Mouse (Mus musculus) thymus, adult 2 months (tissue): Measurements from ENCODE around the gene Alkbh3. TPM values are rescaled to one million over a fixed set of nuclear protein-coding genes. Genes with fewer than 3 reads are reported as not detected.

Source experiments
- DNase-seq: peaks from one replicate; pipeline ENCODE4 v3.0.0; 2021
- H3K27ac ChIP-seq: fragments of 200-500 bp; 2 replicates; pipeline ENCODE4 v1.5.1; 2012; ENCODE audit warnings: low read length, control low read depth; ENCODE audit not compliant: control insufficient read depth, insufficient read depth
- H3K27me3 ChIP-seq: fragments of 200-500 bp; 2 replicates; pipeline ENCODE4 v1.6.1; 2012; ENCODE audit warnings: mild to moderate bottlenecking, low read length, moderate library complexity, mixed read lengths; ENCODE audit not compliant: control insufficient read depth, insufficient read depth
- H3K36me3 ChIP-seq: fragments of 200-500 bp; 2 replicates; pipeline ENCODE4 v1.6.1; 2012; ENCODE audit warnings: mild to moderate bottlenecking, low read length, moderate library complexity; ENCODE audit not compliant: control insufficient read depth, insufficient read depth
- H3K4me1 ChIP-seq: fragments of 200-500 bp; replicated peaks from 2 replicates; pipeline ENCODE4 v1.6.1; 2012; ENCODE audit warnings: low read length; ENCODE audit not compliant: control insufficient read depth, insufficient read depth
- H3K4me3 ChIP-seq: fragments of 200-500 bp; 2 replicates; pipeline ENCODE4 v1.5.1; 2012; ENCODE audit warnings: mild to moderate bottlenecking, low read length, control low read depth, moderate library complexity; ENCODE audit not compliant: control insufficient read depth, insufficient read depth
- CTCF ChIP-seq: fragments of 200-500 bp; IDR thresholded peaks from 2 replicates; pipeline ENCODE4 v1.5.1; 2012; ENCODE audit warnings: mild to moderate bottlenecking, control low read depth, low read length, moderate library complexity, borderline replicate concordance; ENCODE audit not compliant: control insufficient read depth, poor library complexity, insufficient read depth; ENCODE audit errors: extremely low read depth
- POLR2A ChIP-seq: fragments of 200-500 bp; IDR thresholded peaks from 2 replicates; pipeline ENCODE4 v1.6.1; 2012; ENCODE audit warnings: mild to moderate bottlenecking, low read length, control low read depth, moderate library complexity; ENCODE audit not compliant: control insufficient read depth, poor library complexity, insufficient read depth; ENCODE audit errors: extremely low read depth
- WGBS: fragments of 180-500 bp; shearing (Covaris S2); methylation state at CpG from one replicate; pipeline ENCODE4 v1.1.7; 2018; 5-methylcytosine and 5-hydroxymethylcytosine counted together
- polyA plus RNA-seq: library from polyadenylated mRNA; depleted of rRNA; stranded (reverse); fragments of >200 nt; gene quantifications from 2 replicates; pipeline ENCODE4 v1.2.3, GENCODE M21; 2012

The Alkbh3 gene
- polyA plus RNA-seq, 1 experiment, result 54.3 TPM

- peaks cover 8% of the 10 kb centered on the region for H3K27me3 ChIP-seq
These were observed 54.2 kb downstream of the Alkbh3 start for GRCm38 (mm10) chr2:93956331-93956801.

GRCm38 (mm10) chr2:93955886-93956285 lies 54.7 kb downstream of the Alkbh3 start:
- no peak for DNase-seq

More at GRCm38 (mm10) chr2:93956331-93956801, 54.2 kb downstream of the Alkbh3 start:
- 2% methylated on average over 44 of the region's 44 CpGs for WGBS
- Histone ChIP-seq H3K36me3 (no peaks in the 10 kb centered on the region), H3K4me3 (peak overlapping the region; percentile 20; the same call in 1 of the 2 replicates), H3K4me1 (peaks cover 10% of the 10 kb centered on the region), H3K27ac (no peak overlapping the region)
- TF ChIP-seq POLR2A (no peak), CTCF (no peak)
- peak; percentile 5 for DNase-seq

GRCm38 (mm10) chr2:93954781-93955578 lies 55.6 kb downstream of the Alkbh3 start:
- peaks cover 10% of the 10 kb centered on the region for H3K4me1 ChIP-seq
- H3K27me3 ChIP-seq, result peaks cover 8% of the 10 kb centered on the region
- 2% methylated on average over 32 of the region's 32 CpGs for WGBS
- TF ChIP-seq CTCF (no peak), POLR2A (no peak)
- H3K36me3 ChIP-seq, result no peaks in the 10 kb centered on the region
- DNase-seq, result no peak
- H3K4me3 ChIP-seq, result no peak overlapping the region
- no peak overlapping the region for H3K27ac ChIP-seq

More at GRCm38 (mm10) chr2:93955886-93956285, 54.7 kb downstream of the Alkbh3 start:
- Histone ChIP-seq H3K4me1 (peaks cover 10% of the 10 kb centered on the region), H3K27ac (no peak overlapping the region), H3K27me3 (peaks cover 8% of the 10 kb centered on the region), H3K4me3 (peak overlapping the region; percentile 20; the same call in 1 of the 2 replicates), H3K36me3 (no peaks in the 10 kb centered on the region)
- TF ChIP-seq CTCF (no peak), POLR2A (no peak)
- 1% methylated on average over 31 of the region's 31 CpGs for WGBS

GRCm38 (mm10) chr2:93953726-93954125 lies 56.9 kb downstream of the Alkbh3 start:
- H3K36me3 ChIP-seq, result no peaks in the 10 kb centered on the region
- peaks cover 10% of the 10 kb centered on the region for H3K4me1 ChIP-seq
- H3K4me3 ChIP-seq, result no peak overlapping the region
- no peak overlapping the region for H3K27ac ChIP-seq
- no peak for TF ChIP-seq CTCF
- TF ChIP-seq POLR2A, result no peak
- WGBS, result 91% methylated on average over 9 of the region's 9 CpGs
- DNase-seq, result no peak
- H3K27me3 ChIP-seq, result peaks cover 8% of the 10 kb centered on the region

GRCm38 (mm10) chr2:93946976-93947375 lies 63.6 kb downstream of the Alkbh3 start:
- Histone ChIP-seq H3K27me3 (no peaks in the 10 kb centered on the region), H3K36me3 (no peaks in the 10 kb centered on the region), H3K4me3 (no peak overlapping the region), H3K4me1 (no peaks in the 10 kb centered on the region), H3K27ac (no peak overlapping the region)
- TF ChIP-seq CTCF (no peak), POLR2A (no peak)
- no peak for DNase-seq
- 85% methylated on average over 5 of the region's 5 CpGs for WGBS

- Histone ChIP-seq H3K4me1 (no peaks in the 10 kb centered on the region), H3K27me3 (no peaks in the 10 kb centered on the region), H3K4me3 (no peak overlapping the region), H3K36me3 (no peaks in the 10 kb centered on the region), H3K27ac (no peak overlapping the region)
- DNase-seq, result no peak
- TF ChIP-seq CTCF (no peak), POLR2A (no peak)
- WGBS, result 97% methylated on average over 4 of the region's 4 CpGs
These were observed 65.8 kb downstream of the Alkbh3 start for GRCm38 (mm10) chr2:93944855-93945254.
